Mouse (Mus musculus) left cerebral cortex, postnatal 14 days (tissue): Measurements from ENCODE around the gene Aldh3a1. TPM values are rescaled to one million over a fixed set of nuclear protein-coding genes. Genes with fewer than 3 reads are reported as not detected.

ENCODE experiments used
- DNase-seq, 2 experiments: peaks; one replicate each; pipeline ENCODE4 v3.0.0; 2021 to 2022; ENCODE audit warnings: low spot score in 2 of 2, mixed read lengths in 1 of 2
- intact Hi-C: fragments of 180-260 bp; cut with DNase I; formaldehyde crosslinking; loops from one replicate; pipeline ENCODE4 v1.15.1; 2025
- total RNA-seq, 2 experiments: library from RNA; stranded (reverse); gene quantifications; 2 replicates each; pipeline ENCODE4 v1.2.3; 2021

The Aldh3a1 gene
- total RNA-seq, 2 experiments from 2014 or later, result 1.5 to 1.7 TPM

DNA sequence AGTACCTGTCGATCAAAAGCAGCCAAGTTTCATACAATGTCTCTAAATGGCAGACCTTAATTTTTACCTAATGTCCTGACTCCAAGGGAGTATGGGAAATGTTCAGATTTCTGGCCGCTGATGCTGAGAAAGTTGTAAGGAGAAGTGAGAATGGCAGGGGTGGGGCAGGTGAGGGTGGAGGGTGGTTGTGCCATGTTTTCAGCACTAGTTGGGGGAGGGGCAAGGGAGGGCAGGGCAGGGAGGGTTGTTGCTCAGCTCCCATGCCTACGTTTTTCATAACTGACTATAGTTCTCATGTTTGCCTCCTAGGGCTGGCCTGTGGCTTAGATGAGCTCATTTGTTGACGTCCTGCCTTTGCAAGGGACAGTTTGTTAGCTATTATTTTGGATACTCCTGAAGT is 18.2 kb downstream of the Aldh3a1 start:
- intact Hi-C loops, result no loop called here
- no peak for DNase-seq

GRCm38 (mm10) chr11:61225941-61226412 is 18.6 kb downstream of the Aldh3a1 start:
- intact Hi-C loops, result loop anchor here (2.0 kb wide), 1 partner anchor 185 kb away; no protein-coding TSS in a partner anchor
- peak in 1 of 2 experiments; percentile 25 for DNase-seq

DNA sequence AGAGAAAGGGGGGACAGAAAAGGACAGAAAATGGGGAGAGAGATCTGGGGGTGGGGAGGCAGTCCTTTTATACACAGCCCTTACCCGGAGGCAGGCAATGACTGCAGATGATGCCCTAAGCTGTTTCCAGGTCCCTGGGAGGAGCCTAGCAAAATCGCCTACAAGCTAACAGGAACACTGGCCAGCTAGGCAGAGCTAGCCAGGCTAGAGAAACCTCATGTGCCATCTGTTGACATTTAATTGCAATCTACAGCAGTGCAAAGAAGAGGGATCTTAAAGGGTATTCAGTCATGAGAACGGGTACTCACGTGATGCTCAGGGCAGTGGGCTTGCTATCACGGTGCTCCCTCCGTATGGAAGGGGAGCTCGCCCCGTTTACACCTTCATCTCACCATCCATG is 20.5 kb downstream of the Aldh3a1 start:
- no peak for DNase-seq
- intact Hi-C loops, result loop anchor here (2.0 kb wide), 1 partner anchor 183 kb away; no protein-coding TSS in a partner anchor

DNA sequence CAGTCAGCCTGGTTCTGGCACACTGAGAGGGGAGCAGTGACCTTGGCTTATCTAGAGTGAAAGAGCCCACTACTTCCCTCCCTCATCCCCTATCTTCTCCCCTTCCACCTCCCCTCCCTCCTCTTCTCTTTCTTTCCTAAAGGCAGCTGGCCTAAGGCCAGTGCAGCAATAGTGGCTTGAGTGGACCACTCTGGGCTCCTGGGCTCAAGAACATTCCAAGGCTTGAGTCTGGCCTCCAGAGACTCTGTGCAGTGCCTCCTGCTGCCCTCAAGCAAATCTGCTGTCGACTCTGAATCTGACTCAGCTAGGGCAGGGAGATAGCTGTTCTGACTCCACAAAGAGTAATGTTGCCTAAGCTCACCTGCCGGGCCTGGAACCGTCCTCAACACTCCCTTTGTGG is 21.1 kb downstream of the Aldh3a1 start:
- no peak for DNase-seq
- intact Hi-C loops, result no loop called here

DNA sequence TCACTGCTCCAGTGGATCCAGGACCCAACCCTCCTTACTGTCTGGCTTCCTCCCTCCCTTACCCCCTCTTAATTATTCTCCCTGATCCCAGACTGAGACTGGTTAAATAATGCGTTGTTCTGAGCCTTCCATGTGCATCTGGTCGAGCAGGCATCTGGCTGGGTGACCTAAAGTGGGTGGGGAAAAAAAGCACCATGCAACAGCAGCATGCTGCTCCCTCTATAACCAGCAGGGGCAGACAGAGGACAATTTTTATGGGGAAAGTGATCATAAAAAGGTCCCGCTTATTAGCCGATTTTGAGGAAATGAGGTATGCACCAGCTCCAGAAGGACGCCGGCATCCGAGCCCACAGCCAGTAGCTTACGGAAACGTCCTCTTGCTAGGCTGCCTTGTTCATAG is 24.0 kb downstream of the Aldh3a1 start:
- intact Hi-C loops, result no loop called here

GRCm38 (mm10) chr11:61234174-61234573 is 26.8 kb downstream of the Aldh3a1 start:
- intact Hi-C loops, result no loop called here
- DNase-seq, result no peak

More for the DNA sequence above, 24.0 kb downstream of the Aldh3a1 start:
- peak; percentile 30 to 55 for DNase-seq

DNA sequence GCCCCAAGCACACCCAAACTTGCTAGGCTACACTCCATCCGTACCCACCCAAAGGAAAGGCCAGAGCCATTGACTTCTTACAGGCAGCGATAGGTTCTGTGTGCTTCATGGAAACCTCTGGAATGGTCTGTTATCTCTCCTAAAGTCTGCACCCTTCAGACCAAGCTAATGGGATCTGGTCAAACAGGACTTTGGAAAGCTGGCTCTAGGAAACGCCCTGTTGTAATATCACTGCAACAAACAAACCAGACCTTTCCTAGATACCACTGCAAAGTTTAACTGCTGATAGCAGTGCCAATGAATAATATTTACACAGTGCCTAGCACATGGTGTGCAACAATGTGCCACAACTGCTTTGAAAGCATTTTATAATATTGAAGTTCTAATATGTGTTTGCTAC is 28.7 kb downstream of the Aldh3a1 start:
- intact Hi-C loops, result no loop called here
- DNase-seq, result no peak

GRCm38 (mm10) chr11:61244406-61244805 is 37.1 kb downstream of the Aldh3a1 start:
- DNase-seq, result no peak
- intact Hi-C loops, result no loop called here

- intact Hi-C loops, result no loop called here
- no peak for DNase-seq
Measured at GRCm38 (mm10) chr11:61251741-61252140, 44.4 kb downstream of the Aldh3a1 start.

- intact Hi-C loops, result no loop called here
- no peak for DNase-seq
Measured at GRCm38 (mm10) chr11:61252807-61253206, 45.5 kb downstream of the Aldh3a1 start.

- DNase-seq, result no peak
- intact Hi-C loops, result no loop called here
Measured at GRCm38 (mm10) chr11:61259106-61259505, 51.8 kb downstream of the Aldh3a1 start.

- intact Hi-C loops, result no loop called here
Measured at GRCm38 (mm10) chr11:61262516-61262915, 55.2 kb downstream of the Aldh3a1 start.

GRCm38 (mm10) chr11:61263841-61264240 is 56.5 kb downstream of the Aldh3a1 start:
- intact Hi-C loops, result no loop called here
- DNase-seq, result no peak

More at GRCm38 (mm10) chr11:61262516-61262915, 55.2 kb downstream of the Aldh3a1 start:
- no peak for DNase-seq

DNA sequence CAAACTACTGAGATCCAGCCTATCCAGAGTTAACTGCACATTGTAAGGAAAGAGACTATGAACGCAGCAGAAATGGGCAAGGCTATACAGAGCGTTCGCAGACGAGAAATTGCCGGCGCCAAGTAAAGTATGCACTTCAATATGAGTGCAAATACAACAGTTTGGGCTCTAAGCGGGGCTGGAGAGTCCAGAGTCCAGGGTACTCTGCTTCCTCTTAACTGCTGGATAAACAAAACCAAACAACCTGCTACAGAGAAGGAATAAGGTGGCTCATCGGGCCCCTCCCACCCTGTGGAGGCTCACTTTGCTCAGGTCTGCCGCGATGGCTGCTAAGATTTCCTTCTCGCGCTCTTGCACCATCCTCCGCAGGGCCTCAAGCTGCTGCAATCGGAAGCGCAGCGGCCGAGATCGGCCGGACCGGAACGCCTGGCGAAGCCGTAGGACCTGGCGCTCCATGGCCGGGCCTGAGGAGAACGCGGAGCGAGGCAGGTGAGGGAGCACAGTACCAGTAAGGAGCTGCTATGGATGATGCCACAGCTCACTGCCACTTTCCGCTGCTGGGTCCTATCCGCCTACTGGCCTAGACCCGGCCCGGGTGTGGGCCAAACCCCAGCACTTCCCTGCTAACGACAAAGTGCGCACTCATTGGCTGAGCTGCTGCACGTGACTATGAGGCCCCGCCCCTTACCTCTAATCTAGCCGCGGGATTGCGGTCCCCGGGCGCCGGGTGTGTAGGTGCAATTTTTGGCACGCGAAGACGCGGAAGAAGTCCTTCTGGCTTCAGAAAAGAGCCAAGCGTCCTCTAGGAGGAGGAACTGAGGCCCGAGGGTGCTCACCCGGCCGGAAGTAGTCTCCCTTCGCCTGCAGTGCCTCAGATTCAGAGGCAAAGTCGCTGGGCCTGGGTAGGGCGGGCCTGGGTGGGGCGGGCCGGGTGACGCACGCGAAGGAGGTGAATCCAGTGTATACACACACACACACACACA is 59.5 kb downstream of the Aldh3a1 start, which contains the start of gene Aldh3a2:
Gene Aldh3a2, minus strand, starts transcription at position 914 of the 983 bp plus-strand sequence.
- DNase-seq, result peak; percentile 92 to 94
- intact Hi-C loops, result no loop called here

Other genes with a start within 250 kb of the Aldh3a1 start
- 10 to 100 TPM; 12.9 to 13.5 TPM for gene Kcnj12, start 185.0 kb upstream of the Aldh3a1 start, total RNA-seq
- gene Tnfrsf13b, start 80.8 kb upstream of the Aldh3a1 start, total RNA-seq, result 1 to 10 TPM; 1.2 to 1.6 TPM
- gene Usp22, start 32.5 kb upstream of the Aldh3a1 start, total RNA-seq, result 100 to 1,000 TPM; 275 to 287 TPM
- gene Aldh3a2, start 59.9 kb downstream of the Aldh3a1 start, total RNA-seq, result 10 to 100 TPM; 45.2 to 50.3 TPM
- gene Slc47a2, start 135.3 kb downstream of the Aldh3a1 start, total RNA-seq, result under 1 TPM; 0.27 to 0.64 TPM
- 1 to 10 TPM; 3.7 to 4.1 TPM for gene Slc47a1, start 170.8 kb downstream of the Aldh3a1 start, total RNA-seq
- gene Rnf112, start 246.6 kb downstream of the Aldh3a1 start, total RNA-seq, result 100 to 1,000 TPM; 275 to 322 TPM